Mouse (Mus musculus): ENCODE measurements at regions not wholly inside any gene's neighbourhood (a gene's known extent, or its start where the extent isn't known, plus 50 kb on each side); places are given as distances from the start of the nearest gene placed in this dataset.

- Histone ChIP-seq H3K27ac (ENCODE audit: insufficient read depth, low read length) (no peak overlapping the region), H3K4me3 (ENCODE audit: insufficient read depth, low read length) (no peak overlapping the region), H3K4me1 (ENCODE audit: control insufficient read depth, insufficient read depth, low read length) (peaks cover 3% of the 10 kb centered on the region; the same call in 1 of the 2 replicates)
- TF ChIP-seq POLR2A (IDR thresholded peaks at IDR 0.05; ENCODE audit: extremely low read depth, insufficient read depth, low read length): no peak
- TF ChIP-seq CTCF (IDR thresholded peaks at IDR 0.05; ENCODE audit: extremely low read depth, insufficient read depth, low read length): no peak
These were observed 96.6 kb upstream of the Atp1a1 start for GRCm38 (mm10) chr3:101700974-101701610.

GRCm38 (mm10) chr3:101699929-101700681 lies 95.6 kb upstream of the Atp1a1 start:
- H3K4me1 ChIP-seq (ENCODE audit: control insufficient read depth, insufficient read depth, low read length): peaks cover 3% of the 10 kb centered on the region; the same call in 1 of the 2 replicates
- no peak overlapping the region for H3K27ac ChIP-seq (ENCODE audit: insufficient read depth, low read length)
- H3K4me3 ChIP-seq (ENCODE audit: insufficient read depth, low read length): no peak overlapping the region
- TF ChIP-seq POLR2A (IDR thresholded peaks at IDR 0.05; ENCODE audit: extremely low read depth, insufficient read depth, low read length): no peak
- no peak for TF ChIP-seq CTCF (IDR thresholded peaks at IDR 0.05; ENCODE audit: extremely low read depth, insufficient read depth, low read length)

- Histone ChIP-seq H3K4me3 (ENCODE audit: insufficient read depth, low read length) (no peak overlapping the region), H3K4me1 (ENCODE audit: control insufficient read depth, insufficient read depth, low read length) (peaks cover 3% of the 10 kb centered on the region; the same call in 1 of the 2 replicates), H3K27ac (ENCODE audit: insufficient read depth, low read length) (no peak overlapping the region)
- TF ChIP-seq POLR2A (IDR thresholded peaks at IDR 0.05; ENCODE audit: extremely low read depth, insufficient read depth, low read length) (no peak), CTCF (IDR thresholded peaks at IDR 0.05; ENCODE audit: extremely low read depth, insufficient read depth, low read length) (no peak)
These were observed 92.3 kb upstream of the Atp1a1 start for GRCm38 (mm10) chr3:101696832-101697231.

- H3K27ac ChIP-seq (ENCODE audit: insufficient read depth, low read length): no peak overlapping the region
- no peak for TF ChIP-seq POLR2A (IDR thresholded peaks at IDR 0.05; ENCODE audit: extremely low read depth, insufficient read depth, low read length)
- TF ChIP-seq CTCF (IDR thresholded peaks at IDR 0.05; ENCODE audit: extremely low read depth, insufficient read depth, low read length): no peak
- H3K4me3 ChIP-seq (ENCODE audit: insufficient read depth, low read length): no peak overlapping the region
- no peaks in the 10 kb centered on the region for H3K4me1 ChIP-seq (ENCODE audit: control insufficient read depth, insufficient read depth, low read length)
These were observed 89.8 kb upstream of the Atp1a1 start for GRCm38 (mm10) chr3:101694311-101694710.

GRCm38 (mm10) chr3:101691937-101692604 lies 87.6 kb upstream of the Atp1a1 start:
- TF ChIP-seq POLR2A (IDR thresholded peaks at IDR 0.05; ENCODE audit: extremely low read depth, insufficient read depth, low read length): no peak
- TF ChIP-seq CTCF (IDR thresholded peaks at IDR 0.05; ENCODE audit: extremely low read depth, insufficient read depth, low read length): no peak
- H3K4me1 ChIP-seq (ENCODE audit: control insufficient read depth, insufficient read depth, low read length): no peaks in the 10 kb centered on the region
- H3K27ac ChIP-seq (ENCODE audit: insufficient read depth, low read length): no peak overlapping the region
- no peak overlapping the region for H3K4me3 ChIP-seq (ENCODE audit: insufficient read depth, low read length)

GRCm38 (mm10) chr3:101690779-101691178 lies 86.3 kb upstream of the Atp1a1 start:
- Histone ChIP-seq H3K27ac (ENCODE audit: insufficient read depth, low read length) (no peak overlapping the region), H3K4me3 (ENCODE audit: insufficient read depth, low read length) (no peak overlapping the region), H3K4me1 (ENCODE audit: control insufficient read depth, insufficient read depth, low read length) (no peaks in the 10 kb centered on the region)
- TF ChIP-seq CTCF (IDR thresholded peaks at IDR 0.05; ENCODE audit: extremely low read depth, insufficient read depth, low read length) (no peak), POLR2A (IDR thresholded peaks at IDR 0.05; ENCODE audit: extremely low read depth, insufficient read depth, low read length) (no peak)

GRCm38 (mm10) chr3:101690222-101690621 lies 85.7 kb upstream of the Atp1a1 start:
- no peak overlapping the region for H3K27ac ChIP-seq (ENCODE audit: insufficient read depth, low read length)
- TF ChIP-seq CTCF (IDR thresholded peaks at IDR 0.05; ENCODE audit: extremely low read depth, insufficient read depth, low read length): no peak
- TF ChIP-seq POLR2A (IDR thresholded peaks at IDR 0.05; ENCODE audit: extremely low read depth, insufficient read depth, low read length): no peak
- no peaks in the 10 kb centered on the region for H3K4me1 ChIP-seq (ENCODE audit: control insufficient read depth, insufficient read depth, low read length)
- H3K4me3 ChIP-seq (ENCODE audit: insufficient read depth, low read length): no peak overlapping the region

GRCm38 (mm10) chr3:101685203-101685602 lies 80.7 kb upstream of the Atp1a1 start:
- TF ChIP-seq POLR2A (IDR thresholded peaks at IDR 0.05; ENCODE audit: extremely low read depth, insufficient read depth, low read length) (no peak), CTCF (IDR thresholded peaks at IDR 0.05; ENCODE audit: extremely low read depth, insufficient read depth, low read length) (no peak)
- no peaks in the 10 kb centered on the region for H3K4me1 ChIP-seq (ENCODE audit: control insufficient read depth, insufficient read depth, low read length)
- no peak overlapping the region for H3K27ac ChIP-seq (ENCODE audit: insufficient read depth, low read length)
- H3K4me3 ChIP-seq (ENCODE audit: insufficient read depth, low read length): no peak overlapping the region

- Histone ChIP-seq H3K4me3 (ENCODE audit: insufficient read depth, low read length) (no peak overlapping the region), H3K27ac (ENCODE audit: insufficient read depth, low read length) (no peak overlapping the region), H3K4me1 (ENCODE audit: control insufficient read depth, insufficient read depth, low read length) (no peaks in the 10 kb centered on the region)
- TF ChIP-seq CTCF (IDR thresholded peaks at IDR 0.05; ENCODE audit: extremely low read depth, insufficient read depth, low read length) (no peak), POLR2A (IDR thresholded peaks at IDR 0.05; ENCODE audit: extremely low read depth, insufficient read depth, low read length) (no peak)
These were observed 68.5 kb upstream of the Atp1a1 start for GRCm38 (mm10) chr3:101672943-101673342.
